Mouse (Mus musculus): Measurements from ENCODE around the gene Mtmr12. TPM values are rescaled to one million over a fixed set of nuclear protein-coding genes. Genes with fewer than 3 reads are reported as not detected.

Mtmr12 gene
- total and polyA plus RNA-seq, 3 experiments = 14.3 to 38.2 TPM; not detected in 1

GRCm38 (mm10) chr15:12224239-12224638 is 19.4 kb downstream of the Mtmr12 start:
- Histone ChIP-seq H3K9ac (ENCODE audit: control insufficient read depth, low read depth, low read length, poor library complexity, severe bottlenecking) (no peak overlapping the region), H3K4me3 (ENCODE audit: control insufficient read depth in 1 of 2, insufficient read depth in 1 of 2, low read depth in 2 of 2, low read length in 2 of 2) (no peak overlapping the region), H3K9me3 (replicated peaks; ENCODE audit: insufficient read depth, low read length) (no peaks in the 10 kb centered on the region), H3K27ac (ENCODE audit: control insufficient read depth, low read depth, low read length) (no peak overlapping the region), H3K36me3 (ENCODE audit: control insufficient read depth in 1 of 2, insufficient read depth in 2 of 2, low read length in 2 of 2) (peaks cover 0 to 4% of the 10 kb centered on the region in 2 experiments; a peak in 1 of 4 replicates), H3K4me1 (ENCODE audit: control insufficient read depth in 1 of 2, insufficient read depth in 2 of 2, low read length in 2 of 2) (peaks cover 2 to 3% of the 10 kb centered on the region in 2 experiments; a peak in 2 of 4 replicates), H3K27me3 (ENCODE audit: control insufficient read depth in 1 of 2, insufficient read depth in 2 of 2, low read length in 2 of 2) (no peaks in the 10 kb centered on the region), H3K79me2 (ENCODE audit: control insufficient read depth, insufficient read depth, low read length, poor library complexity) (peaks cover 66% of the 10 kb centered on the region)
- TF ChIP-seq ZKSCAN1 (IDR thresholded peaks at IDR 0.05; ENCODE audit: low read depth, low read length) = no peak
- TF ChIP-seq ETS1 (IDR thresholded peaks at IDR 0.05; ENCODE audit: low read depth, low read length) = no peak
- no peak for TF ChIP-seq TCF12 (IDR thresholded peaks at IDR 0.05; ENCODE audit: low read depth, low read length)
- TF ChIP-seq TAL1 (IDR thresholded peaks at IDR 0.05; ENCODE audit: low read length) = no peak
- TF ChIP-seq ZMIZ1 (IDR thresholded peaks at IDR 0.05; ENCODE audit: low read depth, low read length) = no peak
- TF ChIP-seq UBTF (IDR thresholded peaks at IDR 0.05; ENCODE audit: borderline replicate concordance, insufficient read depth, low read depth, low read length) = no peak
- TF ChIP-seq MAFK (IDR thresholded peaks at IDR 0.05; ENCODE audit: borderline replicate concordance, low read depth, low read length) = no peak
- no peak for TF ChIP-seq CHD2 (IDR thresholded peaks at IDR 0.05; ENCODE audit: low read length)
- TF ChIP-seq SMC3 (IDR thresholded peaks at IDR 0.05; ENCODE audit: low read depth, low read length) = no peak
- TF ChIP-seq MEF2A (IDR thresholded peaks at IDR 0.05; ENCODE audit: extremely low read depth, insufficient replicate concordance, low read depth, low read length, poor library complexity, severe bottlenecking) = no peak
- TF ChIP-seq NELFE (IDR thresholded peaks at IDR 0.05; ENCODE audit: low read depth, low read length) = no peak
- TF ChIP-seq ZNF384 (IDR thresholded peaks at IDR 0.05; ENCODE audit: low read depth, low read length) = no peak
- TF ChIP-seq EP300 (IDR thresholded peaks at IDR 0.05; ENCODE audit: low read depth in 1 of 2, low read length in 2 of 2) = no peak
- no peak for TF ChIP-seq RAD21 (IDR thresholded peaks at IDR 0.05; ENCODE audit: low read depth, low read length)
- no peak for TF ChIP-seq GATA1 (IDR thresholded peaks at IDR 0.05; ENCODE audit: low read depth, low read length)
- no peak for TF ChIP-seq ELF1 (IDR thresholded peaks at IDR 0.05; ENCODE audit: low read depth, low read length)
- TF ChIP-seq MXI1 (IDR thresholded peaks at IDR 0.05; ENCODE audit: low read depth, low read length) = no peak
- no peak for TF ChIP-seq USF1 (IDR thresholded peaks at IDR 0.05; ENCODE audit: low read depth, low read length)
- TF ChIP-seq SIN3A (IDR thresholded peaks at IDR 0.05; ENCODE audit: low read length) = no peak
- TF ChIP-seq E2F4 (IDR thresholded peaks at IDR 0.05; ENCODE audit: borderline replicate concordance, low read depth, low read length) = no peak
- no peak for DNase-seq (ENCODE audit: low read depth, low spot score)

GRCm38 (mm10) chr15:12225062-12225461 is 20.2 kb downstream of the Mtmr12 start:
- no peak for DNase-seq (ENCODE audit: low read depth, low spot score)
- Histone ChIP-seq H3K36me3 (ENCODE audit: control insufficient read depth in 1 of 2, insufficient read depth in 2 of 2, low read length in 2 of 2) (peaks cover 0 to 10% of the 10 kb centered on the region in 2 experiments; a peak in 2 of 4 replicates), H3K27ac (ENCODE audit: control insufficient read depth, low read depth, low read length) (no peak overlapping the region), H3K27me3 (ENCODE audit: control insufficient read depth in 1 of 2, insufficient read depth in 2 of 2, low read length in 2 of 2) (no peaks in the 10 kb centered on the region), H3K4me3 (ENCODE audit: control insufficient read depth in 1 of 2, insufficient read depth in 1 of 2, low read depth in 2 of 2, low read length in 2 of 2) (no peak overlapping the region), H3K9ac (ENCODE audit: control insufficient read depth, low read depth, low read length, poor library complexity, severe bottlenecking) (no peak overlapping the region), H3K79me2 (ENCODE audit: control insufficient read depth, insufficient read depth, low read length, poor library complexity) (peaks cover 61% of the 10 kb centered on the region), H3K9me3 (replicated peaks; ENCODE audit: insufficient read depth, low read length) (no peaks in the 10 kb centered on the region), H3K4me1 (ENCODE audit: control insufficient read depth in 1 of 2, insufficient read depth in 2 of 2, low read length in 2 of 2) (peaks cover 7 to 9% of the 10 kb centered on the region in 2 experiments)
- TF ChIP-seq MAFK (IDR thresholded peaks at IDR 0.05; ENCODE audit: borderline replicate concordance, low read depth, low read length) (no peak), POLR2AphosphoS2 (IDR thresholded peaks at IDR 0.05; ENCODE audit: low read length) (no peak)

All from MEL (cell line).